Mouse (Mus musculus): ENCODE measurements around the gene Morc3.

GRCm38 (mm10) chr16:93816861-93817260, 15.1 kb upstream of the Morc3 start:
- no peak for TF ChIP-seq EP300 (IDR thresholded peaks at IDR 0.05; ENCODE audit: low read depth)
- no peak for TF ChIP-seq CTCF (IDR thresholded peaks at IDR 0.05; ENCODE audit: low read depth)
